Comparison of ENCODE assay signal across 8 mouse cellular contexts in genomic region chr11:52361287-52361921, GRCm38 (mm10). TPM values are rescaled to one million over a fixed set of nuclear protein-coding genes. Genes with fewer than 3 reads are reported as not detected.
DNase-seq lines count a peak whose midpoint lies in the region; ATAC-seq and TF ChIP-seq lines count a peak whose summit lies in the region.

No protein-coding gene starts in this region.

- peak; percentile 34 to 36 for DNase-seq in right cerebral cortex, adult 2 months (ENCODE audit: low spot score in 2 of 2)
- DNase-seq in right cerebral cortex, postnatal 36 days (ENCODE audit: low spot score in 2 of 2): no peak
- no peak for DNase-seq in heart, embryonic 10.5 days (ENCODE audit: low spot score)
- DNase-seq in kidney, adult 9 months: peak; percentile 93
- no peak for DNase-seq in lung, embryonic 14.5 days
- DNase-seq in ovary, postnatal 14 days (ENCODE audit: low spot score): peak; percentile 42
- no peak for DNase-seq in frontal cortex, adult 2 months (ENCODE audit: extremely low spot score in 1 of 2, low spot score in 1 of 2)

- peaks cover 4% of the 10 kb centered on the region; the same call in 1 of the 2 replicates for H3K36me3 ChIP-seq in heart, embryonic 10.5 days
- no peaks in the 10 kb centered on the region for H3K36me3 ChIP-seq in lung, embryonic 14.5 days (ENCODE audit: insufficient read depth)

- H3K4me2 ChIP-seq in lung, embryonic 14.5 days: peak overlapping the region; percentile 84

- TF ChIP-seq CTCF in lung, embryonic 14.5 days (IDR thresholded peaks at IDR 0.05; ENCODE audit: low read depth): no peak

- H3K9ac ChIP-seq in lung, embryonic 14.5 days: peak overlapping the region; percentile 98

- peak overlapping the region; percentile 98 for H3K27ac ChIP-seq in brown adipose tissue, adult 24 weeks (replicated peaks; ENCODE audit: low read depth, low read length)
- H3K27ac ChIP-seq in heart, embryonic 10.5 days: peak overlapping the region; percentile 99
- peak overlapping the region; percentile 96 for H3K27ac ChIP-seq in lung, embryonic 14.5 days (ENCODE audit: low read depth)

- no peaks in the 10 kb centered on the region for H3K9me3 ChIP-seq in heart, embryonic 10.5 days
- H3K9me3 ChIP-seq in lung, embryonic 14.5 days (ENCODE audit: low read depth, low read length): no peaks in the 10 kb centered on the region

- peak; percentile 45 for ATAC-seq in lung, embryonic 14.5 days (ENCODE audit: insufficient read depth)

- no peaks in the 10 kb centered on the region for H3K27me3 ChIP-seq in heart, embryonic 10.5 days (ENCODE audit: insufficient read depth, poor library complexity, severe bottlenecking)
- H3K27me3 ChIP-seq in lung, embryonic 14.5 days (ENCODE audit: insufficient read depth, low read length): no peaks in the 10 kb centered on the region

- peaks cover 17% of the 10 kb centered on the region for H3K4me1 ChIP-seq in brown adipose tissue, adult 24 weeks (ENCODE audit: control insufficient read depth, insufficient read depth, insufficient read length, low read length)
- peaks cover 53% of the 10 kb centered on the region for H3K4me1 ChIP-seq in heart, embryonic 10.5 days
- peaks cover 19% of the 10 kb centered on the region for H3K4me1 ChIP-seq in lung, embryonic 14.5 days (ENCODE audit: insufficient read depth)

- H3K4me3 ChIP-seq in brown adipose tissue, adult 24 weeks (ENCODE audit: insufficient read depth, low read depth, low read length): peak overlapping the region; percentile 80
- H3K4me3 ChIP-seq in heart, embryonic 10.5 days: peak overlapping the region; percentile 98
- peak overlapping the region; percentile 94 for H3K4me3 ChIP-seq in lung, embryonic 14.5 days (ENCODE audit: low read depth, low read length)

- WGBS in heart, embryonic 10.5 days: under 1% methylated on average over 46 of the region's 47 CpGs
- WGBS in lung, embryonic 14.5 days: 0% methylated on average over 47 of the region's 47 CpGs

RNA-seq across cellular contexts. Expression of gene Vdac1, which starts 0.7 kb away (rescaled TPM):
- polyA plus RNA-seq in brown adipose tissue, adult 24 weeks (2012; ENCODE audit: insufficient read depth, insufficient read length, missing spikeins): 336 and 395 TPM in 2 replicates
- 304 and 442 TPM in 2 replicates for polyA plus RNA-seq in heart, embryonic 10.5 days (2016; fragmentation: Nextera tagmentation; extraction: Ambion mirVana)
- 219 TPM in 2 replicates for polyA plus RNA-seq in lung, embryonic 14.5 days (2014; fragmentation: Nextera tagmentation; extraction: Ambion mirVana)
- 421 and 422 TPM in 2 replicates for polyA plus RNA-seq in frontal cortex, adult 2 months (2012; rRNA removed)

RNA-seq across cellular contexts. Expression of gene 9530068E07Rik, which starts 34.8 kb away (rescaled TPM):
- polyA plus RNA-seq in brown adipose tissue, adult 24 weeks (2012; ENCODE audit: insufficient read depth, insufficient read length, missing spikeins): 50.7 and 69.6 TPM in 2 replicates
- 201 and 225 TPM in 2 replicates for polyA plus RNA-seq in heart, embryonic 10.5 days (2016; fragmentation: Nextera tagmentation; extraction: Ambion mirVana)
- 235 and 242 TPM in 2 replicates for polyA plus RNA-seq in lung, embryonic 14.5 days (2014; fragmentation: Nextera tagmentation; extraction: Ambion mirVana)
- polyA plus RNA-seq in frontal cortex, adult 2 months (2012; rRNA removed): 82.2 and 82.4 TPM in 2 replicates

Comparison
In these comparisons a context has a peak if more than half of its experiments do, and no peak if none do; other contexts are left out.
1. DNase-seq: peak in right cerebral cortex, adult 2 months (2 of 2), kidney, adult 9 months (single experiment) and ovary, postnatal 14 days (single experiment); none in right cerebral cortex, postnatal 36 days (0 of 2), heart, embryonic 10.5 days (single experiment), lung, embryonic 14.5 days (single experiment) and frontal cortex, adult 2 months (0 of 2).
2. Peak in every context shown above with its lines, with median percentiles within 50 percentile points of each other: H3K27ac ChIP-seq and H3K4me3 ChIP-seq.